Mouse (Mus musculus) lung, postnatal 0 days (tissue): ENCODE data around the gene Ankrd6.

Source experiments
- CTCF ChIP-seq: IDR thresholded peaks from 2 replicates; pipeline ENCODE4 v1.5.1; 2016; ENCODE audit warnings: antibody characterized with exemption, mild to moderate bottlenecking
- EP300 ChIP-seq: IDR thresholded peaks from 2 replicates; pipeline ENCODE4 v1.6.1; 2016; ENCODE audit warnings: antibody characterized with exemption, mild to moderate bottlenecking, control low read depth

DNA sequence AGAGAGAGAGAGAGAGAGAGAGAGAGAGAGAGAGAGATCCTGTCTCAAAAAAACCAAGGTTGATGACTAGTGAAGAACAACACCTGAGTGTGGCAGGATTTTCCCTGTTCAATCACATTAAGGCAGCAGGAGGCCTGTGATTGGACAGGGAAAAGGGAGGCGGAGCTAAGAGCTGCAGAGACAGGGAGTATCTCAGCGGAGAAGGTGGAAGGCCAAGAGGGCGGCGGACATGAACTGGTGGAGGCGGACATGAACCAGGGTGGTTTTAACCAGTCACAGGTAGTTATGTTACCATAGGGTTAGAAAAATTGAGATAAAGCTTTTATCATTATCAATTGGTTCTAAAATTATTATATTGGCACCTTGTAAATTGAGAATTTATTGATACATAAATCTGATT lies 20.9 kb downstream of the Ankrd6 start:
- TF ChIP-seq CTCF (no peak), EP300 (no peak)
